Mouse (Mus musculus) intestine, postnatal 0 days (tissue): ENCODE measurements at regions not wholly inside any gene's neighbourhood (a gene's known extent, or its start where the extent isn't known, plus 50 kb on each side); places are given as distances from the start of the nearest gene placed in this dataset.
A peak's percentile ranks its signal among the peaks of the same experiment; 100 is the strongest.

Experiments
- ATAC-seq: fragments of 200-750 bp; cut with Nextera tagmentation; 2 replicates; pipeline ENCODE4 v1.8.0; 2017; ENCODE audit warnings: mild to moderate bottlenecking, moderate TSS enrichment, moderate library complexity
- H3K27ac ChIP-seq: fragments of 300-500 bp; sonication (generic); 2 replicates; pipeline ENCODE4 v1.5.1; 2014; ENCODE audit warnings: mild to moderate bottlenecking, low read depth, low read length, moderate library complexity
- H3K27me3 ChIP-seq: fragments of 300-500 bp; sonication (generic); replicated peaks from 2 replicates; pipeline ENCODE4 v1.6.1; 2014; ENCODE audit warnings: low read length, mixed read lengths; ENCODE audit not compliant: control insufficient read depth, insufficient read depth
- H3K36me3 ChIP-seq: fragments of 300-500 bp; sonication (generic); 2 replicates; pipeline ENCODE4 v1.6.1; 2014; ENCODE audit warnings: mild to moderate bottlenecking, moderate library complexity; ENCODE audit not compliant: control insufficient read depth, insufficient read depth
- H3K4me1 ChIP-seq: fragments of 300-500 bp; sonication (generic); replicated peaks from 2 replicates; pipeline ENCODE4 v1.6.1; 2014; ENCODE audit warnings: antibody characterized with exemption, low read length, mixed read lengths; ENCODE audit not compliant: control insufficient read depth, insufficient read depth
- H3K4me2 ChIP-seq: fragments of 300-500 bp; sonication (generic); replicated peaks from 2 replicates; pipeline ENCODE4 v1.6.1; 2014; ENCODE audit warnings: low read depth, mild to moderate bottlenecking, moderate library complexity
- H3K4me3 ChIP-seq: fragments of 300-500 bp; sonication (generic); 2 replicates; pipeline ENCODE4 v1.5.1; 2014; ENCODE audit warnings: low read depth, low read length
- H3K9ac ChIP-seq: fragments of 300-500 bp; sonication (generic); 2 replicates; pipeline ENCODE4 v1.6.1; 2014; ENCODE audit warnings: mild to moderate bottlenecking, low read depth, low read length
- H3K9me3 ChIP-seq: fragments of 300-500 bp; sonication (generic); 2 replicates; pipeline ENCODE4 v1.6.1; 2016; ENCODE audit warnings: mixed run types; ENCODE audit not compliant: control insufficient read depth
- CTCF ChIP-seq: sonication (generic); IDR thresholded peaks from 2 replicates; pipeline ENCODE4 v1.5.1; 2016; ENCODE audit warnings: low read depth, mild to moderate bottlenecking, control low read depth, antibody characterized with exemption, moderate library complexity
- WGBS: fragments of 180-500 bp; shearing (Covaris S2); extraction: QIAGEN DNeasy Blood & Tissue Kit; methylation state at CpG from one replicate; pipeline ENCODE4 v1.1.7; 2014; 5-methylcytosine and 5-hydroxymethylcytosine counted together

- peak; percentile 83 for ATAC-seq
These were observed 59.9 kb upstream of the Prelid3b start for GRCm38 (mm10) chr2:174532671-174533363.

GRCm38 (mm10) chr2:174540717-174541116 lies 67.8 kb upstream of the Prelid3b start:
- no peak for ATAC-seq
- H3K4me3 ChIP-seq = no peak overlapping the region
- H3K27ac ChIP-seq = no peak overlapping the region
- WGBS = 66% methylated on average over 5 of the region's 5 CpGs
- H3K9me3 ChIP-seq = no peaks in the 10 kb centered on the region
- H3K9ac ChIP-seq = no peak overlapping the region
- no peaks in the 10 kb centered on the region for H3K27me3 ChIP-seq
- no peaks in the 10 kb centered on the region for H3K36me3 ChIP-seq
- no peak for TF ChIP-seq CTCF
- H3K4me1 ChIP-seq = no peaks in the 10 kb centered on the region
- H3K4me2 ChIP-seq = no peak overlapping the region

More at GRCm38 (mm10) chr2:174532671-174533363, 59.9 kb upstream of the Prelid3b start:
- Histone ChIP-seq H3K27me3 (no peaks in the 10 kb centered on the region), H3K4me2 (no peak overlapping the region; the same call in 1 of the 2 replicates), H3K9me3 (no peaks in the 10 kb centered on the region), H3K4me1 (no peaks in the 10 kb centered on the region), H3K4me3 (no peak overlapping the region), H3K27ac (no peak overlapping the region), H3K9ac (no peak overlapping the region), H3K36me3 (no peaks in the 10 kb centered on the region)
- WGBS = 25% methylated on average over 12 of the region's 12 CpGs
- TF ChIP-seq CTCF = peak; percentile 90

GRCm38 (mm10) chr2:174547207-174547606 lies 74.3 kb upstream of the Prelid3b start:
- WGBS = 81% methylated on average over 3 of the region's 3 CpGs
- ATAC-seq = no peak
- H3K4me2 ChIP-seq = no peak overlapping the region

GRCm38 (mm10) chr2:174547701-174548100 lies 74.8 kb upstream of the Prelid3b start:
- Histone ChIP-seq H3K4me1 (no peaks in the 10 kb centered on the region), H3K4me2 (no peak overlapping the region), H3K27me3 (no peaks in the 10 kb centered on the region), H3K4me3 (no peak overlapping the region), H3K9me3 (no peaks in the 10 kb centered on the region), H3K27ac (no peak overlapping the region), H3K36me3 (no peaks in the 10 kb centered on the region), H3K9ac (no peak overlapping the region)
- no peak for TF ChIP-seq CTCF
- no peak for ATAC-seq
- WGBS = 91% methylated on average over 6 of the region's 6 CpGs

More at GRCm38 (mm10) chr2:174547207-174547606, 74.3 kb upstream of the Prelid3b start:
- no peak overlapping the region for H3K4me3 ChIP-seq
- no peaks in the 10 kb centered on the region for H3K36me3 ChIP-seq
- H3K27me3 ChIP-seq = no peaks in the 10 kb centered on the region
- no peak overlapping the region for H3K9ac ChIP-seq
- no peaks in the 10 kb centered on the region for H3K9me3 ChIP-seq
- TF ChIP-seq CTCF = peak; percentile 44
- H3K4me1 ChIP-seq = no peaks in the 10 kb centered on the region
- no peak overlapping the region for H3K27ac ChIP-seq

- Histone ChIP-seq H3K9me3 (no peaks in the 10 kb centered on the region), H3K9ac (no peak overlapping the region), H3K4me3 (no peak overlapping the region), H3K27me3 (no peaks in the 10 kb centered on the region), H3K36me3 (no peaks in the 10 kb centered on the region), H3K27ac (no peak overlapping the region), H3K4me2 (no peak overlapping the region), H3K4me1 (no peaks in the 10 kb centered on the region)
- TF ChIP-seq CTCF = no peak
- WGBS = 71% methylated on average over 4 of the region's 4 CpGs
- ATAC-seq = no peak
These were observed 75.9 kb upstream of the Prelid3b start for GRCm38 (mm10) chr2:174548776-174549175.

GRCm38 (mm10) chr2:174555778-174556177 lies 82.9 kb upstream of the Prelid3b start:
- no peak overlapping the region for H3K27ac ChIP-seq
- no peak overlapping the region for H3K4me3 ChIP-seq
- no peaks in the 10 kb centered on the region for H3K36me3 ChIP-seq
- no peaks in the 10 kb centered on the region for H3K4me1 ChIP-seq
- WGBS = 89% methylated on average over 11 of the region's 11 CpGs
- no peak overlapping the region for H3K4me2 ChIP-seq
- H3K27me3 ChIP-seq = no peaks in the 10 kb centered on the region
- no peaks in the 10 kb centered on the region for H3K9me3 ChIP-seq
- no peak overlapping the region for H3K9ac ChIP-seq
- no peak for TF ChIP-seq CTCF
- ATAC-seq = no peak
